Mouse (Mus musculus) adrenal gland, postnatal 36 days (tissue): ENCODE results near the gene Vezf1. TPM values are rescaled to one million over a fixed set of nuclear protein-coding genes. Genes with fewer than 3 reads are reported as not detected.
"Not testable (repeated sequence)": the region's sequence is repeated elsewhere in the genome, so short reads cannot be mapped to it uniquely, and the experiment has no call there.

Source experiments
- DNase-seq, 2 experiments: peaks; one replicate each; pipeline ENCODE4 v3.0.0; 2021; ENCODE audit warnings: mixed read lengths in 1 of 2
- long read RNA-seq, 2 experiments: library from polyadenylated mRNA; stranded (forward); transcript quantifications; one replicate each; pipeline ENCODE4 v2.0.0; 2021; ENCODE audit warnings: borderline sequencing depth in 2 of 2
- total RNA-seq, 2 experiments: library from RNA; stranded (reverse); gene quantifications; 2 replicates each; pipeline ENCODE4 v1.2.3; 2021

Gene Vezf1
- 10 to 100 TPM; 49.3 to 50.9 TPM for total RNA-seq
- long read RNA-seq, experiment 1, full-length matches to known transcripts: 14 of 22 reads
- long read RNA-seq, experiment 1, partial matches to known transcripts: 1 of 22 reads
- long read RNA-seq, experiment 1, other reads (novel, unspliced or antisense): 7 of 22 reads
- long read RNA-seq, experiment 2, full-length matches to known transcripts: 3 of 6 reads
- long read RNA-seq, experiment 2, partial matches to known transcripts: 0 of 6 reads
- long read RNA-seq, experiment 2, other reads (novel, unspliced or antisense): 3 of 6 reads

- DNase-seq: peak; percentile 80 to 87
Measured at GRCm38 (mm10) chr11:88067586-88068410, at the start of gene Vezf1. TSS of gene Vezf1 (plus strand) at chr11:88068279.

- peak in 1 of 2 experiments; percentile 11 for DNase-seq
Measured at GRCm38 (mm10) chr11:88023933-88024332, 44.1 kb upstream of the Vezf1 start.

- DNase-seq: no peak
Measured at GRCm38 (mm10) chr11:88027391-88028035, 40.6 kb upstream of the Vezf1 start.

GRCm38 (mm10) chr11:88028193-88028684 lies 39.8 kb upstream of the Vezf1 start:
- DNase-seq: no peak

GRCm38 (mm10) chr11:88030219-88030618 lies 37.9 kb upstream of the Vezf1 start:
- DNase-seq: no peak

GRCm38 (mm10) chr11:88030836-88031235 lies 37.2 kb upstream of the Vezf1 start:
- no peak for DNase-seq

- no peak for DNase-seq
Measured at GRCm38 (mm10) chr11:88031753-88032152, 36.3 kb upstream of the Vezf1 start.

GRCm38 (mm10) chr11:88035970-88036369 lies 32.1 kb upstream of the Vezf1 start:
- DNase-seq: no peak

GRCm38 (mm10) chr11:88036761-88037251 lies 31.3 kb upstream of the Vezf1 start:
- DNase-seq: peak; percentile 44 to 54

- DNase-seq: no peak
Measured at GRCm38 (mm10) chr11:88037386-88037785, 30.7 kb upstream of the Vezf1 start.

GRCm38 (mm10) chr11:88039066-88039465 lies 29.0 kb upstream of the Vezf1 start:
- no peak for DNase-seq

GRCm38 (mm10) chr11:88044314-88044713 lies 23.8 kb upstream of the Vezf1 start:
- no peak for DNase-seq

GRCm38 (mm10) chr11:88045159-88045558 lies 22.9 kb upstream of the Vezf1 start:
- DNase-seq: not testable (repeated sequence)

- peak in 1 of 2 experiments; percentile 13 for DNase-seq
Measured at GRCm38 (mm10) chr11:88045878-88046277, 22.2 kb upstream of the Vezf1 start.

- DNase-seq: no peak
Measured at GRCm38 (mm10) chr11:88046323-88046937, 21.6 kb upstream of the Vezf1 start.

GRCm38 (mm10) chr11:88046944-88047794 lies 20.9 kb upstream of the Vezf1 start, which contains the start of gene Srsf1:
TSS of gene Srsf1 (plus strand) at chr11:88047373.
- DNase-seq: peak; percentile 98 to 99

- DNase-seq: peak; percentile 79 to 89
Measured at GRCm38 (mm10) chr11:88047871-88048531, 20.1 kb upstream of the Vezf1 start.

GRCm38 (mm10) chr11:88048961-88049670 lies 19.0 kb upstream of the Vezf1 start:
- no peak for DNase-seq

GRCm38 (mm10) chr11:88049732-88050131 lies 18.3 kb upstream of the Vezf1 start:
- DNase-seq: no peak

GRCm38 (mm10) chr11:88052638-88053037 lies 15.4 kb upstream of the Vezf1 start:
- no peak for DNase-seq
